Mouse (Mus musculus): ENCODE measurements at regions not wholly inside any gene's neighbourhood (a gene's known extent, or its start where the extent isn't known, plus 50 kb on each side); places are given as distances from the start of the nearest gene placed in this dataset.

- Histone ChIP-seq H3K36me3 (ENCODE audit: control insufficient read depth, insufficient read depth, low read length, poor library complexity, severe bottlenecking) (no peaks in the 10 kb centered on the region), H3K27ac (ENCODE audit: insufficient read depth, low read depth, low read length, poor library complexity, severe bottlenecking) (no peak overlapping the region), H3K4me1 (ENCODE audit: control insufficient read depth in 2 of 2, insufficient read depth in 2 of 2, low read length in 2 of 2, poor library complexity in 1 of 2) (no peaks in the 10 kb centered on the region), H3K9ac (ENCODE audit: insufficient read depth, low read depth, low read length, poor library complexity, severe bottlenecking) (no peak overlapping the region), H3K9me3 (ENCODE audit: control insufficient read depth, insufficient read depth, low read depth, low read length) (no peaks in the 10 kb centered on the region), H3K4me3 (ENCODE audit: insufficient read depth in 1 of 2, low read depth in 1 of 2, low read length in 2 of 2, poor library complexity in 1 of 2, severe bottlenecking in 1 of 2) (no peak overlapping the region)
- no peak for DNase-seq (ENCODE audit: low read depth, low spot score)
- in situ Hi-C loops (cut with MboI; ENCODE audit: low sequenced_read_pairs in 2 of 2, unreplicated experiment in 2 of 2): no loop called here
- TF ChIP-seq HCFC1 (IDR thresholded peaks at IDR 0.05; ENCODE audit: borderline replicate concordance, insufficient read depth, low read length) (no peak), ZNF384 (IDR thresholded peaks at IDR 0.05; ENCODE audit: low read depth, low read length) (no peak), MAFK (IDR thresholded peaks at IDR 0.05; ENCODE audit: insufficient read depth, low read depth, low read length) (no peak)
These were observed 312.9 kb downstream of the Klf5 start for GRCm38 (mm10) chr14:99611435-99611834.

- TF ChIP-seq ZC3H11A (IDR thresholded peaks at IDR 0.05; ENCODE audit: borderline replicate concordance, low read depth, low read length): no peak
- TF ChIP-seq ZNF384 (IDR thresholded peaks at IDR 0.05; ENCODE audit: low read depth, low read length): no peak
- TF ChIP-seq CHD2 (IDR thresholded peaks at IDR 0.05; ENCODE audit: low read depth, low read length): no peak
- no peak for TF ChIP-seq HCFC1 (IDR thresholded peaks at IDR 0.05; ENCODE audit: borderline replicate concordance, insufficient read depth, low read length)
- DNase-seq (ENCODE audit: low read depth, low spot score): no peak
- in situ Hi-C loops (cut with MboI; ENCODE audit: low sequenced_read_pairs in 2 of 2, unreplicated experiment in 2 of 2): no loop called here
- Histone ChIP-seq H3K9ac (ENCODE audit: insufficient read depth, low read depth, low read length, poor library complexity, severe bottlenecking) (no peak overlapping the region), H3K9me3 (ENCODE audit: control insufficient read depth, insufficient read depth, low read depth, low read length) (no peaks in the 10 kb centered on the region), H3K36me3 (ENCODE audit: control insufficient read depth, insufficient read depth, low read length, poor library complexity, severe bottlenecking) (no peaks in the 10 kb centered on the region), H3K4me1 (ENCODE audit: control insufficient read depth in 2 of 2, insufficient read depth in 2 of 2, low read length in 2 of 2, poor library complexity in 1 of 2) (no peaks in the 10 kb centered on the region), H3K27ac (ENCODE audit: insufficient read depth, low read depth, low read length, poor library complexity, severe bottlenecking) (no peak overlapping the region), H3K4me3 (ENCODE audit: insufficient read depth in 1 of 2, low read depth in 1 of 2, low read length in 2 of 2, poor library complexity in 1 of 2, severe bottlenecking in 1 of 2) (no peak overlapping the region)
These were observed 313.6 kb downstream of the Klf5 start for GRCm38 (mm10) chr14:99612114-99612513.

GRCm38 (mm10) chr14:99614748-99615147, 316.3 kb downstream of the Klf5 start:
- in situ Hi-C loops (cut with MboI; ENCODE audit: low sequenced_read_pairs in 2 of 2, unreplicated experiment in 2 of 2): no loop called here
- DNase-seq (ENCODE audit: low read depth, low spot score): no peak
- no peak overlapping the region for H3K27ac ChIP-seq (ENCODE audit: insufficient read depth, low read depth, low read length, poor library complexity, severe bottlenecking)
- H3K4me3 ChIP-seq (ENCODE audit: insufficient read depth in 1 of 2, low read depth in 1 of 2, low read length in 2 of 2, poor library complexity in 1 of 2, severe bottlenecking in 1 of 2): no peak overlapping the region
- TF ChIP-seq ZC3H11A (IDR thresholded peaks at IDR 0.05; ENCODE audit: borderline replicate concordance, low read depth, low read length): no peak
- no peak for TF ChIP-seq ZNF384 (IDR thresholded peaks at IDR 0.05; ENCODE audit: low read depth, low read length)
- no peak for TF ChIP-seq HCFC1 (IDR thresholded peaks at IDR 0.05; ENCODE audit: borderline replicate concordance, insufficient read depth, low read length)
- TF ChIP-seq MAFK (IDR thresholded peaks at IDR 0.05; ENCODE audit: insufficient read depth, low read depth, low read length): no peak
- no peak for TF ChIP-seq CHD2 (IDR thresholded peaks at IDR 0.05; ENCODE audit: low read depth, low read length)
- no peaks in the 10 kb centered on the region for H3K36me3 ChIP-seq (ENCODE audit: control insufficient read depth, insufficient read depth, low read length, poor library complexity, severe bottlenecking)
- H3K9me3 ChIP-seq (ENCODE audit: control insufficient read depth, insufficient read depth, low read depth, low read length): no peaks in the 10 kb centered on the region
- no peaks in the 10 kb centered on the region for H3K4me1 ChIP-seq (ENCODE audit: control insufficient read depth in 2 of 2, insufficient read depth in 2 of 2, low read length in 2 of 2, poor library complexity in 1 of 2)
- no peak overlapping the region for H3K9ac ChIP-seq (ENCODE audit: insufficient read depth, low read depth, low read length, poor library complexity, severe bottlenecking)

DNA sequence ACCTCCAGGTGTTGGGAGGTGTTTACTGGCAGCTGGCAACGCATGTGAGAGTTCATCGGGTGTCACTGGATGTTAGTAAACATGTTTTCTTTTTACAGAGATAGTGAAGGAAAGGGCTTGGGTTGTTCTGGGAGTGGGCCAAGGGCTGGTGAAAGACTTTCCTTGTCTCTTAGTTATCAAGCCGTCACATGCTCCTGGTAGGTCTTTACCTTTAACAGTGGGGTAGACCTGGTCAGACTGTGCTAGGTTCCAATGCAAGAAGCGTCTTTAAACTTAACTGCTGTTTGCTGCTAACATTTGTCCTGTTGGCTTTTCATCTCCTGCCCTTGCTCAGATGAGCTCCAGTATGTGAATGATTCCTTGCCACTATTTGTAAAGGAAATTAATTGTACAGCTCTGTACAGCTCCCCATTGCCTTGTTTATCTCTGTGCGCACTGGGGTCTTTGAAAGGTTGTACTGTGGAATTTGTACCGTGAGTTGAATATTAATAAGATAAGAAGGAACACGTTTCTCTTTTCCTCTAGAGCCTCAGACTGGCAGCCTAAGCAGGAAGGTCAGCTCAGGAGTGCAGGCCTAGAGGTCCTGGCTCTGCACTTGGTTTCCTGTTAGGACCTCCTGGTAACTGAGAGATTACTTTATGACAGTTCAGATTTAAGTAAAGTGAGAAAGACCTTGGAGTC, 318.3 kb downstream of the Klf5 start:
- no peaks in the 10 kb centered on the region for H3K9me3 ChIP-seq (ENCODE audit: control insufficient read depth, insufficient read depth, low read depth, low read length)
- no peak overlapping the region for H3K9ac ChIP-seq (ENCODE audit: insufficient read depth, low read depth, low read length, poor library complexity, severe bottlenecking)
- TF ChIP-seq CHD2 (IDR thresholded peaks at IDR 0.05; ENCODE audit: low read depth, low read length) (no peak), HCFC1 (IDR thresholded peaks at IDR 0.05; ENCODE audit: borderline replicate concordance, insufficient read depth, low read length) (no peak), MAFK (IDR thresholded peaks at IDR 0.05; ENCODE audit: insufficient read depth, low read depth, low read length) (no peak), ZNF384 (IDR thresholded peaks at IDR 0.05; ENCODE audit: low read depth, low read length) (no peak), ZC3H11A (IDR thresholded peaks at IDR 0.05; ENCODE audit: borderline replicate concordance, low read depth, low read length) (no peak)
- no peaks in the 10 kb centered on the region for H3K4me1 ChIP-seq (ENCODE audit: control insufficient read depth in 2 of 2, insufficient read depth in 2 of 2, low read length in 2 of 2, poor library complexity in 1 of 2)
- no peak overlapping the region for H3K4me3 ChIP-seq (ENCODE audit: insufficient read depth in 1 of 2, low read depth in 1 of 2, low read length in 2 of 2, poor library complexity in 1 of 2, severe bottlenecking in 1 of 2)
- DNase-seq (ENCODE audit: low read depth, low spot score): no peak
- H3K36me3 ChIP-seq (ENCODE audit: control insufficient read depth, insufficient read depth, low read length, poor library complexity, severe bottlenecking): no peaks in the 10 kb centered on the region
- in situ Hi-C loops (cut with MboI; ENCODE audit: low sequenced_read_pairs in 2 of 2, unreplicated experiment in 2 of 2): no loop called here
- no peak overlapping the region for H3K27ac ChIP-seq (ENCODE audit: insufficient read depth, low read depth, low read length, poor library complexity, severe bottlenecking)

GRCm38 (mm10) chr14:99617374-99617773, 318.9 kb downstream of the Klf5 start:
- DNase-seq (ENCODE audit: low read depth, low spot score): no peak
- H3K4me3 ChIP-seq (ENCODE audit: insufficient read depth in 1 of 2, low read depth in 1 of 2, low read length in 2 of 2, poor library complexity in 1 of 2, severe bottlenecking in 1 of 2): no peak overlapping the region
- TF ChIP-seq ZC3H11A (IDR thresholded peaks at IDR 0.05; ENCODE audit: borderline replicate concordance, low read depth, low read length) (no peak), MAFK (IDR thresholded peaks at IDR 0.05; ENCODE audit: insufficient read depth, low read depth, low read length) (no peak), HCFC1 (IDR thresholded peaks at IDR 0.05; ENCODE audit: borderline replicate concordance, insufficient read depth, low read length) (no peak), CHD2 (IDR thresholded peaks at IDR 0.05; ENCODE audit: low read depth, low read length) (no peak), ZNF384 (IDR thresholded peaks at IDR 0.05; ENCODE audit: low read depth, low read length) (no peak)

More at GRCm38 (mm10) chr14:99617374-99617773, 318.9 kb downstream of the Klf5 start:
- in situ Hi-C loops (cut with MboI; ENCODE audit: low sequenced_read_pairs in 2 of 2, unreplicated experiment in 2 of 2): no loop called here
- no peak overlapping the region for H3K9ac ChIP-seq (ENCODE audit: insufficient read depth, low read depth, low read length, poor library complexity, severe bottlenecking)
- H3K9me3 ChIP-seq (ENCODE audit: control insufficient read depth, insufficient read depth, low read depth, low read length): no peaks in the 10 kb centered on the region
- H3K4me1 ChIP-seq (ENCODE audit: control insufficient read depth in 2 of 2, insufficient read depth in 2 of 2, low read length in 2 of 2, poor library complexity in 1 of 2): no peaks in the 10 kb centered on the region
- no peaks in the 10 kb centered on the region for H3K36me3 ChIP-seq (ENCODE audit: control insufficient read depth, insufficient read depth, low read length, poor library complexity, severe bottlenecking)
- no peak overlapping the region for H3K27ac ChIP-seq (ENCODE audit: insufficient read depth, low read depth, low read length, poor library complexity, severe bottlenecking)

Measured in ES-E14 (cell line).